Mouse (Mus musculus): ENCODE measurements around the gene Znrf1. TPM values are rescaled to one million over a fixed set of nuclear protein-coding genes. Genes with fewer than 3 reads are reported as not detected.
A peak's percentile ranks its signal among the peaks of the same experiment; 100 is the strongest.
"Not testable (repeated sequence)": the region's sequence is repeated elsewhere in the genome, so short reads cannot be mapped to it uniquely, and the experiment has no call there.

The Znrf1 gene
- 100 to 1,000 TPM; 120 to 139 (median 129) TPM for total RNA-seq (2022)

DNA sequence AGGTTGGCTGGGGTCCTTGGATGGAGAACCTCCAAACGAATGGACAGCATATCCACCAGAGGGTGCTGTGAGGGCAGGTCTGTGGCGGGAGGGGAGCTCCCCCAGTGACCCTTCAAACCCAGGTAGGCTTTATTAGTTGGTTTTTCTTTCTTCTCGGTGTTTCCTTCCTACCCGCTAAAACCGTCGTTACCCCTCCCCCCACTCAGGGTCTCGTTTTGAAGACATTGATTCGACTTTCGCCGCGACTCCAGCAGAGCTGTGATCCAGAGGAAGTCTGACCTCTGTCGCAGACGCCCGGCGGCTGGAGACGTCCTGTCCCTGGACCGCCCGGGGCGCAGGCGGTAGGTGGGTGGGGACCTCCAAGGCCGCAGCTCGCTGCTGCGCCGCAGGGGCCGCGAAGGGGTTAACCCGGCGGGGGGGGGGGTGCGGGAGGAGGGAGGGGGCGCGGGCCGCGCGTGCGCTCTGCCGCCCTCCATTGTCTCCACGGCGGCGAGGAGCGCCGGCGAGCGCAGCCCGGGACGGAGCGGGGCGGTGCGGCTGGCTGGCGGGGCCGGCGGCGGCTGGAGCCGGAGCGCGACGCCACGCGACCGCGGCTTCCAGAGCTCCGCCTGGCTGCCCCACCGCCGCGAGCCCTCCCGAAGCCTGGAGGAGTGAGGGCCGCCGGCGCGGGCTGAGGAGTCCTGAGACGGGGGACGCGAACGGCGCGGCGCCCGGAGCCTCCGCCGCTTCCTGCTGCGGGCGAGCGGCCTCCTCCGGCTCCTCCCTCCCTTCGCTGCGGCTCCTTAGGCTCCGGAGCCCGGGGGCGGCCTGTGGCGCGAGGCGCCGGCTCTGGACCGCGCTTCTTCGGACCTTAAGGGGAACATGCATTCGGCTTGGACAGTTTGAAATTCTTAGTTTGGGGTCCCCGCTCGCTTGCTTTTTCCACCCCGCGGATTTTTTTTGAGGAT, at the start of gene Znrf1:
Znrf1 (plus strand) TSS at position 67 of the 947 bp plus-strand sequence.
- peak; percentile 54 to 56 for DNase-seq (ENCODE audit: low spot score in 2 of 2)

DNA sequence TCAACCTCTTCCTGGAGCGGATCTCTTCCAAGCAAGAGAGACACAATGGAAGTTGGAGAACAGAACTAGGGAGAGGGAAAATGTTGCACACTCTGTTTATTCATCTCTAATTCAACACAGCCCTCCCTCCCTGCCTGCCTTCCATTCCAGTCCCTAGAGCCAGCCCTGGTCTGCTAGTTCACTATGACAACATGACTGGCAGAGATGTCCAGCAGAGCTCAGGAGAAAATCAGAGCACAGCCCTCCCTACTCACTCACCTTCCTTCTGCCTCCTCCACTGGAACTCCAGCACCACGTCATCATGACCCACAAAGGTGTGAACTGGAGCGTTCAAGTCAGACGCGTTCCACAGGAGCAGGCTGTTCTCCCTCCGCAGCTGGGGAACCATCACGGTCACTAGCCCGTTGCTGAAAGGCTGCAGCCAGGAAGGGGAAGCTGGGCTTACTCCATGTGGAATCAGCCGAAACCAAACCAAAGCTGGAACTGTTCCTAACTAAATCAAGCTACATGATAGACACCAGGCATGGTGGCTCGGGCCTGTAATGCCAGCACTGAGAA, 45.8 kb upstream of the Znrf1 start:
- DNase-seq (ENCODE audit: low spot score in 2 of 2): no peak

DNA sequence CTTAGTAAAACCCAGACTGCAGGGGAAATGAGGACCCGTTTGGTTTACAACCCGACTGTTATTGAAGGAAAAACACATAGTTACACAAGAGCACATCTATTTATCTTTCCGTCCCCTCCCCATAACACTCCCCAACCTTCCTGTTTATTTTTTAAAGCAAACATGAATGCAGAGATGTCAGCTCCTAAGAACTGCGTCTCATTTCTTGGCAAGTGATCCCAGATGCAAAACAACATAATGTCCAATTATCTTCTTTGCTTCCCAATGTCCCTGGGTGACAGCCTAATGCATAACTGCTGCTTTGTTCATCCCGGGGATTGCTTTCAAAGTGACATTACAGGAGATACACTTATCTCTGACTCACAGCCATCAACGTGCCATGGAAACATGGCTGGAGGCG, 44.7 kb upstream of the Znrf1 start:
- DNase-seq (ENCODE audit: low spot score in 2 of 2): no peak

DNA sequence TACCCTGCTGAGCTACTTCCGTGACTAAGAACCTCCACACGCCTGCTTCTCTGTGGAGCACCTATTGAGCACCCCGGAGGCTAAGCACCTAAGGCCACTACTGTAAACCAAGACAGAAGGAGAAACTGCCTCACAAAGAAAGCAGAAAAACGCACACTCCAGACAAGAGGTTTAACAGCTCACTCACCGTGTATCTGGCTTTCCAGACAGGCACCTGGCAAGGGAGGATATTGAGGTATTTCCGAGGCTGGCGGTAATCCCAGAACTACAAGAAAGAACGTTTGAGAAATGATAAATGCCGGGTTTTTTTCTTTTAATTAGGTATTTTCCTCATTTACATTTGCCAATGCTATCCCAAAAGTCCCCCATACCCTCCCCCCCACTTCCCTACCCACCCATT, 43.4 kb upstream of the Znrf1 start:
- no peak for DNase-seq (ENCODE audit: low spot score in 2 of 2)

DNA sequence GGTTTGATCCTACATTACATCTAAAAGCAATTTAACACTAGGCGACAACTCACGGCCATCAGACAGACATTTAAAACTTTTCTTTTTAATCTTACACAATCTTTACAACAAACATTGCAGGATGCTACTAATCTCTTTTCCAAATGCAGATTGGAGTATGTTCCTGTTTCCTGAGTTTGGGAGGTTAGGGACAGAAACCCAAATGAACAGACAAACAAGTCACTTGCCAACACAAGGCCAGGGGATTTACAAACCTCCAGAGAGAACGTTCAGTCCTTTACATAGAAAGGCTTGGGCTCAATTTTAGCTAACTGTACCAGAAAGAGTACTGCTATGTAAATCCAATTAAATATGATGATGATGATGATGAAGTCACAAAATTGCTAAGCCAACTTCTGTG, 42.7 kb upstream of the Znrf1 start:
- no peak for DNase-seq (ENCODE audit: low spot score in 2 of 2)

DNA sequence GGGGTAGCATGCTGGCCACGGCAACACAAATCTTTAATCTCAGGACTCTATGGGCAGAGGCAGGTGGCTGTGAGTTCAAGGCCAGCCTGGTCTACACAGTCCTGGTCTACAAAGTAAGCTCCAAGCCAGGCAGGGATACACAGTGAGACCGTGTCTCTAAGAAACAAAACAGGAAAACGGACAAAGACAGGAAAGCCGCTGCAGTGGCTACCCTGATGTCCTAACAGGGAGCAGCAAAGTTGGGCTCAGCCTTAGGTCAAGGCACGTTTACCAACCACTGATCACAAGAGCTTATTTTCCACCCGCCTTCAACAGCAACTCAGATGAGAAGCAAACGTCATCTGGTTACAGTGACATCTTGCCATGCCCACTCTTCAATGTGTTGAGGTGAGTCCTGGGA, 39.6 kb upstream of the Znrf1 start:
- DNase-seq (ENCODE audit: low spot score in 2 of 2): no peak

DNA sequence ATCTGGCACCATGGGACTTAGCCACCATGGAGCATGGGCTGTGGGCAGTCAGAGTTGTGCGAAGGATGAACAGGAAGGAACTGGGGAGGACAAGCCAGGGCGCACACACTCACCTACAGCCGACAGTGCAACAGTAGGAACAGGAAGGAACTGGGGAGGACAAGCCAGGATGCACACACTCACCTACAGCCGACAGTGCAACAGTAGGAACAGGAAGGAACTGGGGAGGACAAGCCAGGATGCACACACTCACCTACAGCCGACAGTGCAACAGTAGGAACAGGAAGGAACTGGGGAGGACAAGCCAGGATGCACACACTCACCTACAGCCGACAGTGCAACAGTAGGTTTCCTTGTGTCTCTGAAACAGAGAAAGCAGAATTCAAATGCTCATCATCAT, 37.6 kb upstream of the Znrf1 start:
- DNase-seq (ENCODE audit: low spot score in 2 of 2): not testable (repeated sequence)

DNA sequence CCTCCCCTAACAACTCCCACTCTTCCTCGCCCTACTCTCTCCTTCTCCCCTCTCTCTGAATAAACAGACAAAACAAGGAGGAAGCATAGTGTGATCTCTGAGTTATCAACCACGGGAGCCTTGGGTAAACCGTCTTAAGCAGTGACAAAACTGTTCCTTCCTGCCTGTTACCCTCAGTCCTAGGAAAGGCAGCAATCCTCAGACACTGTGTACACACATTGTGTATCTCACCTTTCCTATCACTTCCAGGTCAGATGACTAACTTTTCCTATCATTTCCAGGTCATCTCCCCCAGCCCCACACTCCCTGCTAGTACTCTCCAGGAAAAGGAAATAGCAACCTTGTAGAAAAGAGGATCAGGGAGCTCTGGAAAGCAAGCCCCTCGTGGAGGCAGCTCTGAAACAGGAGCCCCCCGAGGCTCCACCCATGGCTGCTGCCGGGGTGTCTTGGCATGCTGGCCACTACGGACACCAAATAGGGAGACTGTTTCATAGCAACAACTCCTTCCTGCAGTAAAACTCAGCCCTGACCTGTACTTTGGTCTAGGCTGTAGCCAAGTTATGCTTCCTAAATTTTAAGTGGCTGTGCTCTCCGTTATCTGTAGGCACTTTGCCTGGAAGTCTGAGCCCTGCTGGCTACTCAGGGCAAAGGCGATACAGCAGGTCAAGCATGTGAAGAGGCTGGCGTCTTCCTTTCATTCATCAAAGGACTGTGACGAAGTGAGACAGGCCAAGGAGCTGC, 34.0 kb upstream of the Znrf1 start:
- DNase-seq (ENCODE audit: low spot score in 2 of 2): no peak

DNA sequence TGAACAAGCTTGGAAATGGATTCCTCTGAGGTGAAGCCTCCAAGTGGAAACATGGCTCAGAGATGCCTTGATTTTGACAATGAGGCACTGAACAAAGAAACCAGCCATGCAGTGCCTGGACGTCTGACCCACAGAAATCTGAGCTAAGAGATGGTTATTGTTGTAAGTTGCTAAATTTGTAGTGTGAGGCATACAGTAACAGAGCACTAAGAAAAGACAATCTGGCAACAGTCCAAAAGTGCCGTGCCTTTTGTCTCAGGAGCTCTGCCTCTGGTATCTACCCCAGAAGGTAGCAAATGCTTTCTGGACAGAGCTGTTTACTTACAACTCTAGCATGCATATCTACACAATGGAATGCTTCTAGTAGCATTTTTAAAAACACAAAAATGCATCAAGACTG, 27.3 kb upstream of the Znrf1 start:
- DNase-seq (ENCODE audit: low spot score in 2 of 2): no peak

DNA sequence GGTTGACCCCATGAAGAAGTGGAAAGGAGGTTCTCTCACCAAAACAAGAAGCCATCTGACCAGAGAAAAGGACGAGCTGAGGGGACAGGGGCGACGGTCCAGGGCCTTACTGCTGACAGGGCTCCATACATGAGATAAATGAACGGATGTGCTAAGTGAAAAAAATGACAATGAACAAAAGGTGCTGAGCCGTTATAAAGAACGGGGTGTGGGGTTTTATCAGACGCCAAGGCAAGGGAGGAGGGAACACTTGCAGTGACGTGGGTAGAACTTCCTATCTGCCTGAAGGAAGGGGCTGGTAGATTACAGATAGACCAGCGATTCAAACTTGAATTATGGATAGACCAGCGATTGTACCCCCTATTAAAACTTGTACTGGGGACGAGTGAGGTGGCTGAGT, 26.6 kb upstream of the Znrf1 start:
- DNase-seq (ENCODE audit: low spot score in 2 of 2): no peak

DNA sequence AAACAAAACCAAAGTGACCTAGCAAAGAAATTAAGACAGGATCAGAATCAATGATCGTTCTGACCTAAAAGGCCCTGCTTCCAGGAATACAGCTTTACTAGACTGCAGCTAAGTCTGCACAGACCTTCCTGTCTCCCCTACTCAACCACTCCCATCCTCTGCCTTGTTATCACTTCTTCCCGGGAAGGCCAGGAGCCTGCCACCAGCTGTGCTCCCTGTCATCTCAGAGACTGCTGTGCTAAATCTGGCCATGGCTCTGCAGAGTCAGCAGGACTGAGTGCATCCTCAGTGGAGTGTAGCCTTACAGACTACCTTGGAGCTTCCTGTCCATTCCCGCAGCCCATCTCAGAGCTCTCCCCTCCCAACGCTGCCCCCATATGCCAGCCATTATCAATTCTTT, 25.5 kb upstream of the Znrf1 start:
- no peak for DNase-seq (ENCODE audit: low spot score in 2 of 2)

DNA sequence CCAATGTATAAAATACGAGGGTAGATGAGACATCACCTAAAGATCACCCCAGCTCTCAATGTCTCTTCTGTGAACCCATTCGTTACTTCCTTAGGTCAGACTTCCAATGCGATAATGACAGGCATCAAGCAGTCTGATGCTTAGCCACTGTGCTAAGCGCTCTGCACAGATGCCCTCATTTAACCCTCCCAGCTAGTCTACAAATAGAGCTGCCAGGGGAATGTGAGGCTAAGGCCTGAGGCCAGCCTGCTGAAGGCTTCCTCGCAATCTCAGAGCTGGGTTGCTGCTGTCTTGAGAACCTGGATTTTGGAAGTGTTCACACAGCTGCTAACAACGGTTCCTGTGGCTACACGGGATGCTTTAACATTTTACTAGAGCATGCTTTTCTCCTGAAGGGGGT, 23.0 kb upstream of the Znrf1 start:
- DNase-seq (ENCODE audit: low spot score in 2 of 2): no peak

DNA sequence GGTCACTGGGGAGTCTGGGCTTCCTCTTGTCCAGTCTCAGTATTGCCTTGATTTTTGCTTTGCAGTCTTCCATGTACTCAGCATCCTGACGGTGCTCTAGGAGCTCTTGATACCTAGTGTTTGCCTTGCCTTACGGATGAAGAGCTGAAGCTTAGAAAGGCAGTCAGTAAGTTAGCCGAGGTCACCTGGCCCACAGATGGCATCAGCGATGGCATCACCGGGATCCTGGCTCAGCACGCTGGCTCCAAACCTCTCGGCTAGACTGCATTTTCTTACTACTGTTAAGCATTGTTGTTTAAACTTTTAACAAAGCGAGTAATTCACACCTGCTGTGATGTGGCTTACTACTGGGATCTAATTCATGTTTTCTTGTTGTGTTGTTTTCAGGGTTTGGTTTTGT, 22.5 kb upstream of the Znrf1 start:
- no peak for DNase-seq (ENCODE audit: low spot score in 2 of 2)

DNA sequence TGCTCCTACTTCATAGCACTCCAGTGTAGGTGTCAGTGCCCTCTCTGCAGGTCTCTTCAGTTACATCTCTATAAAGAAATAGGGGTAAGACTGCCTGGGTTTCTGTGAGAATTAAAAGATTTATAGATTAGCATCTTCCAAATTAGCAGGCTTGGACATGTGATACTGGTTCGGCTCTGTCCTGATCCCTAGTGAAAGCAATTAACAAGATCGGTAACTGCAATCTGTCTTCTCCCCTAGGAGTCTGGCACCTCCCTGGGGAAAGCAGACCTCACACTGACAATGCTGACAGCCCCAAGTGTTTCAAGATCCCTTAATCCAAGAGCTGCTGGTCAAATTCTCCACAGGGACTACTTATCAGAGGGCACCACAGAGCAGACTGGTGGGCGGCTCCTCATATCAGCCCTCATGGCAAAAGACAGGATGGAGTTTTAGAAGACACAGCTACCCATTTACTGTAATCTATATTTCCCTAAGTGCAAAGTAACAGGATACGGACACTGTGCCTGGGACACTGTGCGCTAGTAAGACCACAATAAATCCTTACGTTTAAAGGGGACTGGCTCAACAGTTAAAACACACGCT, 19.4 kb upstream of the Znrf1 start:
- no peak for DNase-seq (ENCODE audit: low spot score in 2 of 2)

DNA sequence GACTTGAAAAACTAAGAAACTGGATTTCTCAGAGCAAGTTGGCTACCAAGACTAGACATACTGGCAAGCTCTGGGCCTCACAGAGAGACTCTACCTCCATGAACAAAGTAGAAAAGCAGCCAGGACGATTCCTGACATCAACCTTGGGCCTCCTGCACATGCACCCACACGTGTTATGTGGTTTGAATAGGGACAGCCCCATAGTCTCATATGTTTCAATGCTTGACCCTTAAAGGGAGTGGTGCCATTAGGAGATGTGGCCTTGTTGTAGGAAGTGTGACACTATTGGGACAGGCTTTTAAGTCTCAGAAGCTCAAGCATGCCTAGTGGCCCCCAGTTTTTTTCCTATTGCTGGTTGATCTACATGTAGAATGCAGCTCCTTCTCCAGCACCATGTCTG, 18.4 kb upstream of the Znrf1 start:
- no peak for DNase-seq (ENCODE audit: low spot score in 2 of 2)

DNA sequence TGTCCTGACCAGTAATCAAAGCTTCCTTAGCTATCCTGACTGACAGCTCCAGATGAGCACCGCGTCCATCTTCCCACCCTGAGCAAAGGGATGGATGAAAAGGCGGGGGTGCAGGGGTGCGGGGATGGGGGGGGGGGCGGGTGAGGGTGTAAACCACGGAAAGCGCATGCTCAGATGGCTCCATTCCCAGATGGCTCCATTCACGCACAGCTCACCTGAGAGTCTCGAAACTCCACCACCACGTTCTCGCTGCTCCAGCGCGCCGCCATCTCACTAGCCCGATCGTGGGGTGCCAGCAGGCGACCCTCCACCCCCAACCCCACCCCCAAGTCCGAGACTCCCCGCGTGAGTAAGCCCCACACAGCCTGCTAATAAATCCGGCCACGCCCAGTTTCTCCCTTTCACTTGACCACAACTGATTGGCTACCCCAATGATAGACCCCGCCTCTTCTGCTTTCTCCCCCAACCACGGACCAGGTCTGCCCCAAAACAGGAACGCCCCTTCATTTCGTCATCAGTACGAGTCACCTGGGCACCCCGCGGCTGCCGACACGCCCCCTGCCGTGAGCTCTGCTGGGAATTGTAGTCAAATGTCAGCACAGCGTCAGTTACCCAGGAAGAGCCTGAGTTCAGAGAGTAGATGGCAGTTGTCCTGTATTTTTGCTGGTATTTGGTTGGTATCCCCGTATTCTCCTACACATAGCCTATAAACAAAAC, 14.0 kb upstream of the Znrf1 start, which contains the start of gene Wdr59:
Wdr59 (minus strand) TSS at position 380 of the 717 bp plus-strand sequence.
- DNase-seq (ENCODE audit: low spot score in 2 of 2): peak; percentile 86 to 98

DNA sequence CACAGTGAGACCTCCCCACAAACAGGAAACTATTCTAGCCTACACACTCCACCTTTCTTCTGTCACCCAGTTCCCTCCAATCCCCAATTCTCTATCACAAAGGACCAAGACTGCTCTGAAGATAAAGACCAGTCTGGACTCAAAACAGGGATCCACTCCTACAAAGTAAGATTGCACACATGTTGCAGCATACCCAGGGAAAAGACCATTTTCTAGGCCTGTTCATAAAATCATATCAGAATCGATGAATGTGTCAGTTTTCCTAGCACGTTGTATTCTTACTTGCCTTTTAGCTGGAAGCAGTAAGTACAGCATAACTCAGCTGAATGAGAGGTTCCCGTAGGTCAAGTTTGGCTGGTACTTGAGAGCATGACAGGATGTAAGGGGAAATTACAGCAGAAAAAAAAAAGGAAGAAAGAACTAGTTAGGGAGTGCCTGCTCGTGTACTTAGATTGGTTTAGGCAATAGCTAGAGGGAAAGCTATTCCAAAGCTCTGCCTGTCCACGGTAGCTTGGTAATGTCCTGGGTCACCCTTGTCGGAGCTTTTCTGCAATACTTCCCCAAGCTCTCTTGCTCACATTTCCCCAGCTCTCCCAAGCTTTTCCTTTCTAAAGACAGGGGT, 9.4 kb upstream of the Znrf1 start:
- no peak for DNase-seq (ENCODE audit: low spot score in 2 of 2)

DNA sequence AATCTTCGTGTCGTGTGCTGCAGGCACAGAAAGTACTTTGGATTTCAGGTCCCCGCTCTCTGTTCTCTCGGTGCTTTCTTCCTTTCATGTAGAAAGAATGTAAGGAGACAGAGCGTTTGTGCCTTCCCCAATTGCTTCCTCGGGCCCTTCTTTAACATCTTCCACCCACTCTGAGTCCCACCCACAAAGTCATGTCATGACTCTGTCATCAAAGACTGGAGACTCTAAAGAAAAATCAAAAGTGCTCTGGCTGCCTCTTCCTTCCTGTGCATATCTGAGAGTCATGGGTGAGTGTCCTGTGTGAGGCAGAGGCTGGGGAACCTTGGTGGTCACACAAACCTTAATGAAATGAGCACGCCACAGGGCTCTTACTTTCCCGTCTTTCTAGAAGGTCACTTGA, 8.7 kb upstream of the Znrf1 start:
- no peak for DNase-seq (ENCODE audit: low spot score in 2 of 2)

DNA sequence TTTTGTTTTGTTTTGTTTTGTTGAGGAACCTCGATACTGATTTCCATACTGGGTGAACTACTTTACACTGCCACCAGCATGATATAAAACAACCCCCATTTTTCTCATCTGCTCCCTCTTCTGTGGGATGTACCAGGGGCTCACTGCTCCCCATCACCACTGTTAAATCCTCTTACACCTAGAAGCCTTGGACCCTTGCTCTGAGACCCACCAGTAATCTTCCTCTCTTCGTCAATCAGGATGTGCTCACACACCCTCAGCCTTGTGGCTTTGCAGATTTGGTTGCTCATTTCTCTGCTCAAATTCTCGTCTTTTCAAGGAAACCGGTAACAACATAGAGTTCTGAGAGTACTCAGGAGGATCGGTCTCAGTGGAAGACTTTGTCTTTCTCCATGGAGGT, 7.8 kb upstream of the Znrf1 start:
- no peak for DNase-seq (ENCODE audit: low spot score in 2 of 2)

DNA sequence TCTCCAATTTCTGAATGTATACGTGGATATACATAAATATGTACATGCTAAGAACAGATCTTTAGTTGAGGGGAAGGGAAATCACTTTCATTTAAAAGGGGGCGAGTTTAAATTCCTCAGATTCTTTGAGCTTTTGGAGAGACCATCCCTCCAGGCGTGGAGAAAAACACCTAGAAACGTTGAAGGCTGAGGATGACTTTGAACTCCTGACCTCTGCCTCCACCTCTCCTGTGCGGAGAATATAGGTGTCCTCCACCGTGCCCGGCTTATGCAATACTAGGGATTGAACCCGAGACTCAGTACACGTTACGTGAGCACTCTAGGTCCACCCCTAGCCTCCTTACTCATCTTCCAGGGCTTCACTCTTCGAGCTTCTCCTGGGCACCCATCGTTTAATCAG, 4.7 kb upstream of the Znrf1 start:
- DNase-seq (ENCODE audit: low spot score in 2 of 2): no peak

DNA sequence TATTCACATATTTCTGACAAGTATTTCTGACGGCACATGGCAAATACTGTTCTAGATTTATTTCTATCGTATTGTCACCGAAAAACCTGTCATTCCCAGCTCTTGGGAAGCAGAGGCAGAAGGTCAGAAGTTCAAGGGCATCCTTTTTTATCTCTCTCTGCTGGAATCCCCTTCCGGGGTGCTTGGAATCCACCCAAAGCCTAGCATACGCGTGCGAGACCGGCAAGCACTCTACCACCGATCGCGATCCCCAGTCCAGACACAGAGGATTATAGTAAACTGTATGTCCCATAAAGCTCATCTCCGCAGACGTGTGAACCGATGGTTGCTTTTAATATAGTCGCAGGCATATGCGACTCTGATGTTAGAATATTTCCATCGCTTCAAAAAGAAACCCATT, 4.3 kb upstream of the Znrf1 start:
- no peak for DNase-seq (ENCODE audit: low spot score in 2 of 2)

All from left cerebral cortex, adult 8-10 months (tissue).